Mouse (Mus musculus) adrenal gland, adult 2 months (tissue): ENCODE measurements around the gene N4bp2l2. TPM values are rescaled to one million over a fixed set of nuclear protein-coding genes. Genes with fewer than 3 reads are reported as not detected.

Experiments
- DNase-seq: peaks from one replicate; pipeline ENCODE4 v3.0.0; 2021
- polyA plus RNA-seq: library from polyadenylated mRNA; depleted of rRNA; stranded (reverse); fragments of >200 nt; gene quantifications from 2 replicates; pipeline ENCODE4 v1.2.3, GENCODE M21; 2012
- total RNA-seq, 2 experiments: library from RNA; stranded (reverse); gene quantifications; 2 replicates each; pipeline ENCODE4 v1.2.3; 2021

Gene N4bp2l2
- total and polyA plus RNA-seq, 3 experiments, result 5.3 to 71.4 (median 66.0) TPM

DNA sequence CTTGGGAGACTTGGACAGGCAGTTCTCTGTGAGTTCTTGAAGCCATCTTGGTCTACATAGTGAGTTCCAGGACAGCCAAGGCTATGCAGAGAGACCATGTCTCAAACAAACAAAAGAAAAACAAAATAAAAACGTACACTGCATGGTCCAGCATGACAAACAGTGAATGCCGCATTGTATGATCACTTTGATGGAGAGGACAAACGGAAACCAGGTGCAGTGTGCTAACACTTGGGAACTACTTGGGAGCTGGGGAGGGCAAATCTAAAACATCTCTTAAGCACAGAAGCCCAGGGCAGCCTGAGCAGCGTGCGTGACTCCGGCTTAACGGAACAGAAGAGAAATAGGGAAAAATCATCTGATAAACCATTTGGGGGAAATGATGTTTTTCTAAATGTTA is 68.9 kb downstream of the N4bp2l2 start, which contains the start of gene N4bp2l1:
N4bp2l1 (minus strand) TSS at position 101 of the 400 bp plus-strand sequence.
- DNase-seq, result no peak

DNA sequence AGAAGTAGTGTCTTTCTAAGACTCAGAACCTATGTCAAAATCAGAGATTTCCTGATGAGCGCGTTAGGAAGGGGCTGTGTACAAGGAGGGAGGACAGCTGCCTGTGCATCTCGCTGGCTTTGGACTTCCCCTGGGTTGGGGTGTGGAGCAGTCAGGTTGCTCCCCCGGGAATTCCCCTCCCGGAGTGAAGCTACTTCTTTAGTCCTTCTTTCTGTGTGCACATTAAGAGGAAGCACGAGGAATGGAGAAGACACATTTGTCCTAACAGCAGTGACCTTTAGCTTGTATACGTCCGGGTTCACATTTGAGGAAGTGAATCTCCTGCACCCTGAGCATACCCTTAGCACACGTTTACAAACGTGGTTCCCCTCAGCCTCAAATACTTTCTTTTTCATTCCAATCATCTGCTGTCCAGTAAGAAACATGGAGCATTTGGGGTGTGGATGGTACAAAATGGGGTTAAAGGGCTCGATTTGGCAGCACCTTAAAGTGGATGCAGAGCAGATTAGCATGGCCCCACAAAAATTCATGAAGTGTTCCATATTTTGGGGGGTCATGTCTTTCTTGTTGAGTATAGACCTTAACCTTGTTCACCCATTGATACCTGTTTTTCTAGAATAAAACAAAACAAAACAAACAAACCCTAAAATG is 70.5 kb downstream of the N4bp2l2 start:
- DNase-seq, result no peak

DNA sequence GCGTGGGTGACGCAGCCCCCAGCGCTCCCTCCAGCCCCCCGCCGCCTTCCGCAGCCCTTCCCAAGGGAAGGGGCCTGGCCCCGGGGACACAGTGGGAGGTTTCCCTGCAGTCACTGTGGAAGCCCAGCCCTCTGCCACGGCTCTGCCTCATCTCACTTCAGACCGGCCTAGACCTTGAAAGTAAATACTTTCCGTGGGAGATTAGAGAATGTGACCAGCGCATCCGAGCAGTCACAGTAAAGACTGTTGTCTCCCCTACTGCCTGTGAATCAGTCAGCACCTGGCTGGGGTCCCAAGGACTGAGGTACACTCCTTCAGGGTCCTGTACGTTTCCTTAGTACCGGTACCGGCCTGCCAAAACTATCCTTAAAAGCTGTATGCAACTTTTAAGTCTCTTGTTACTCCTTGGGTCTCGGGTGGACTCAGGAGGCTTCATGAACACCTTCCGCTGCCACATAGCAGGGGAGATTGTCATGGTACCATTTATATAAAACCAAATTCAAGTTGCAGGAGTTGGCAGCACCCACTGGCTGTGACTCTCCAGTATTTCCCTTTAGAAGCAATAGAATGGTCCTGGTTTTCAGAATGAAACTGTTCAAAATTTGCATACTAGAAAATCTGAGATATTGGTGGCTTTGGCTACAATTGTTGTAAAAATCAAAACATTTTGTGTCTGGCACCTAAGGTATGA is 71.2 kb downstream of the N4bp2l2 start:
- no peak for DNase-seq

- DNase-seq, result peak; percentile 84
Observed at GRCm38 (mm10) chr5:150593756-150594648, 72.0 kb downstream of the N4bp2l2 start.

DNA sequence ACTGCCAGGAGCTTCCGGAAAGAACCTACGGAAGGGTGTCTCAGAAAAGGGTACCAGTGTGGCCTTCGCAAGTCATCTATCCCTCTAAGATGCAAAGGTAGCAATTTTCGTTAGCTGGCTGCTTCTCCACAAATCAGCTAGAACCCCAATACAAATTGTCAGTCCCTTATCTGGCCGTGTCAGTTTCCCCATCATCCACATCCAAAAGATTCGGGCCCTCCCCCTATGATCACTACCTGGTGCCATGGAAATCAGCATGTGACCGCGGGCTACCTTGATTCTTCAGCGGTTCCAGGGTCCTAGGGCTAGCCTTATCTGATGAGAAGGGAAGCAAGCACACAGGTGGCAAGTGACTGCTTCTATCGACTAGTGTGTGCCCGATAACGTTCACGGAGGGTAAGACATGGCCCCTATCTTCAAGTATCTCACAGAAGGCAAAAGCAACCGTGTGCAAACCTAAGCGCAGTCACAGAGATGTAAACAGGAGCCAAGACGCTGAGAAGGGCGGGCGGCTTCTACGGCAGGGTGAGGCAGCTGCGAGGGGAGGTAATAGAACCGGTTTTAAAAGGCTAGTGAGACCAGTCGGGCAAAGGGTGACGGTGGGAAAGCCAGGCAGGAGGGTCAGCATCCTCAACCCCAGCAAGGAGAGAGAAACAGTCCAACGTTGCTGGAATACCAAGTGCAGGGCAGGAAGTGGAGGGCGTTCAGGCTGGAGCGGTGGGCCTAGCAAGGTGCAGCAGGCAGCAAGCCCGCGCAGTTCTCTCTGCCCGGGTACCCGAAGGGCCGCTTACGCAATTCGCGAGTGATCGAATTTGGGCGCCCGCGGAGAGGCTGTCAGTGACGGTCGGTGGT is 72.9 kb downstream of the N4bp2l2 start:
- DNase-seq, result peak; percentile 70

DNA sequence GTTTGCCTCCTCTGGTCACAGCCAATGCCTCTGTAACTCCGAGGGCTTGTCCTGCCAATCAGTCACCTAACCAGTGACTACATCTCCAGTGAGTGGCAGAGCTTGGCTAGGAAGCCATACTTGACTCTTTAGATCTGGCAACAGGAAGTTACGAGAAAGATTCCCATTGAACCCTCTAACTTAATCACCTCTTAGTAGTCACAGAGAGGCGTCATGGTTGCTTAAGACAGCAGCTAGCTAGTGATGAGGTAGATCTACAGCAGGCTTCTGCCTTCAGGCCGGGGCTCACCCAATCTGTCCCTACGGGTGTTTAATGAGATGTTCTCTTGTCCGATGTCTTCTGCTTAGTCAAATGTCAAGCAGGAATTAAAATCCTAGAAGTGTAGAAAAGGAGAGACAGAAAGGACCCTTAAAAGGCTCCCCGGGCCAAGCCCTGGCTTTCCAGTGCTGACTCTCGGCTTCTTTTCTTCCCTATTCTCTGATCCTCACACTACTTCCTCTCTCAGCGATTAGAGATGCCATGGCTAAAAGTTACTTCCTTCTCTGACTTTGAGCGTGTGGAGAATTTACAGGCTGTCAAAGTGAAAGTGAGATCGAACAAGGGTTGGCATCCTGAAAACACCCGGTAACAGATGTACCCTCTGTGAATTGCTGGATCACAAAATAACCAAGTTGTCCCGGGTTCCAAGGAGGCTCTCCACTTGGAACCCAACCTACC is 73.6 kb downstream of the N4bp2l2 start:
- no peak for DNase-seq

GRCm38 (mm10) chr5:150589945-150590344 is 76.0 kb downstream of the N4bp2l2 start:
- DNase-seq, result no peak

DNA sequence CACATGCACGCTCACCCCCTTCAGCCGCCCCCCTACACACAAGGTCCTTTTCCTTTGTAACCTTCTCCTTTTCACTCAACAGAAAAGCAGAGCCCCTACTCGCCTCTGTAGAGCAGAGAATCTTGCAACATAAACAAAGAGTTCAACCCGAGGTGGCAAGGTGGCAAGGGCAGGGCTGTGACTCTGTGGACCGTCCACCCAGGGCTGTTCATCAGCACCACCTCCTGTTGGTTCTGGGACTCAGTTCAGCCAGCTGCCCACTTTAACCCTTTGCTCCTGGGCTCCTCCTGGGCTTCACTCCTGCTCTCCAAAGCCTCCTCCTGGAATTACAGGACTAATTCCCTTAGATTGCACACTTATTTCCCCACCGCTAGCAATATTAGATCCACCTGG is 81.7 kb downstream of the N4bp2l2 start:
- no peak for DNase-seq

- peak; percentile 76 for DNase-seq
Observed at GRCm38 (mm10) chr5:150583622-150584336, 82.2 kb downstream of the N4bp2l2 start.

DNA sequence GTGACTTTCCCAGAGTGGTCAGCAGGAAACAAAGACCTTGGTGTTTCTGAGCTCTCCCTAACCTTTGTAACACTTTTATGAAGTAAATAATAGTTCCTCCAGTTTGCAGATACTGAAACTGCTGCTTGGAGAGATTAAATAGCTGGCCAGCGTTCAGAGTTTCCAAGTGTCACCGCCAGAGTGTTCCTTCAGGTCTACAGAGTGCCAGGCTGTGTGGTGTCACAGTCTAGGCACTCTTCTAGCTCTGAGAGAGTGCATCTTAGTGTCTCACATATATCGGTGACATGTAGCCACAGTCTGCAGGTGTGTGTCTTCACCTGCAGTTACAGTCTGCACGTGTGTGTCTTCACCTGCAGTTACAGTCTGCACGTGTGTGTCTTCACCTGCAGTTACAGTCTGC is 82.8 kb downstream of the N4bp2l2 start:
- no peak for DNase-seq

- peak; percentile 29 for DNase-seq
Observed at GRCm38 (mm10) chr5:150581180-150581579, 84.8 kb downstream of the N4bp2l2 start.

GRCm38 (mm10) chr5:150578613-150579171 is 87.3 kb downstream of the N4bp2l2 start:
- no peak for DNase-seq

- peak; percentile 58 for DNase-seq
Observed at GRCm38 (mm10) chr5:150576832-150577231, 89.2 kb downstream of the N4bp2l2 start.

GRCm38 (mm10) chr5:150574885-150575284 is 91.1 kb downstream of the N4bp2l2 start:
- no peak for DNase-seq

DNA sequence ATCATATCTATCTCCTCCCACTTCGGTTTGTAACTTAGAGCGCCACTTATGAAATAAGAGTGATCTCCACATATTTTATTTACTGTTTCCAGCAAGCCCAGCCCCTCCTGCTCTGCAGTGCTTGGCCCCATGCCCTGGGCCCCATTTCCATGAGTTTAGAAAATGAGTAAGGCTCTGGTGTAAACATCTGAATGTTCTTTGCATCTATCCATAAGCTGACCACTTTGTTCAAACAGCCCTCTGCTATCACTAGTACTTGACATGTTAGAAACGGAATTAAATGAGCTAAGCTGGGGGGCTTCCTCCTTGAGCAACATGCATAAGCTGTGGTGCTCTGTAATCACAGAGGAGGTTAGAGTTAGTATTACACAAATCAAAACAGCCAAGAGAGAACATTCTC is 91.6 kb downstream of the N4bp2l2 start:
- no peak for DNase-seq

GRCm38 (mm10) chr5:150570496-150571219 is 95.3 kb downstream of the N4bp2l2 start:
- no peak for DNase-seq

GRCm38 (mm10) chr5:150566971-150567370 is 99.0 kb downstream of the N4bp2l2 start:
- DNase-seq, result no peak

- DNase-seq, result no peak
Observed at GRCm38 (mm10) chr5:150566226-150566625, 99.8 kb downstream of the N4bp2l2 start.

DNA sequence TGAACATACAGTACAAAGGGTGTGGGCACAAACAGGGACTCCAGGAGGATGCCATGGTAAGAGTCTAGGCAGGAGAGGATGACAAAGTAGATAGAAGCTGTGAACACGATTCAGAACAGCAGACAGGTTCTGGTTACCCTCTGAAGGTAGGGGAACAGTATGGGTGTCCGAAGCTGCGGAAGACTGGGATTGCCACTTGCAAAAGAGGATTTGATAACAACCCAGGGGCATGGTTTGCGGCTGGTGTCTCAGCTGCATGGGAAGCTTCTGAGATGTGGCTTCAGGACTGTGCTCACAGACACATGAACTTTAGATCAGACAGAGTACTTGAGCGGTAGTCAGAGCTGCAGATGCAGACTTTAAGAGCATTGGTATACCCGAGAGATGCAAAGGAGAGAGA is 101.6 kb downstream of the N4bp2l2 start:
- DNase-seq, result no peak
